Mouse (Mus musculus) inflammation-experienced regulatory T-cells, adult 6 months (primary cell): ENCODE measurements around the gene Inafm1. TPM values are rescaled to one million over a fixed set of nuclear protein-coding genes. Genes with fewer than 3 reads are reported as not detected.
"Not testable (repeated sequence)": the region's sequence is repeated elsewhere in the genome, so short reads cannot be mapped to it uniquely, and the experiment has no call there.

ENCODE experiments used
- ATAC-seq: one replicate; pipeline ENCODE4 v1.8.0; 2017
- polyA plus RNA-seq, 3 experiments: library from polyadenylated mRNA; unstranded; fragments of 100-300 nt; shearing (Covaris generic); gene quantifications; one replicate each; pipeline ENCODE4 v1.2.1; 2017

Gene Inafm1
- polyA plus RNA-seq, 3 experiments from 2014 or later, result 0.96 to 2.4 (median 2.3) TPM

DNA sequence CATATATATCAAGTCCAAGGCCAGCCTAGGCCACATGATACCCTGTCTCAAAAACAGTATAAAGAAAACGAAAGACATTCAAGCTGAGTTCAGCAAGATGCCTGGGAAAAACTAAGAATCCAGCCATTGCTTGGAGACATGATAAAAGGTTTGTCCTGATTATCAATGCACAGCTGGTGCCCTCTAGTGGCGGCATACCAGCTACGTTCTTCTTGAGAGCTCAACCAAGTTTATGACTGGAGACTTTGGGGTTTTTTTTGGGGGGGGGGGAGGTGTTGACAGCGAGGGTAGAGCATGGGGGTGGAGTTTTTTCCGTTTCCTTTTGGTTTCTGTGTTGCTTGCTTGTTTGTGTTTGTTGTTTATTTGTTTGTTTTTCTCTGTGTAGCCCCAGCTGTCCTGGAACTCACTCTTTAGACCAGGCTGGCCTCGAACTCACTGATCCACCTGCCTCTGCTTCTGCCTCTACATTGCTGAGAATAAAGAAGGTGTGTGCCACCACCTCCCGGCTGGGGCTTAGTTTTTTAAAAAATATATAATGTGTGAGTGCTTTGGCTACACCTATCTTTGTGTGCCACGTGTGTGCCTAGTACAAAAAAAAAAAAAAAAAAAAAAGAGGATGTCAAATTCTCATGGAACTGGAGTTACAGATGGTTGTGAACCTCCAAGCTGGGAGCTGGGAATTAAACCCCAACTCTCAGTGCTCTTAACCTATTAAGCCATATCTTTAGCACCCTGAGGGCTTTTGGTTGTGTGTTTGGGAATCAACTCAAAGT lies 10.2 kb downstream of the Inafm1 start:
- peak; percentile 80 for ATAC-seq

DNA sequence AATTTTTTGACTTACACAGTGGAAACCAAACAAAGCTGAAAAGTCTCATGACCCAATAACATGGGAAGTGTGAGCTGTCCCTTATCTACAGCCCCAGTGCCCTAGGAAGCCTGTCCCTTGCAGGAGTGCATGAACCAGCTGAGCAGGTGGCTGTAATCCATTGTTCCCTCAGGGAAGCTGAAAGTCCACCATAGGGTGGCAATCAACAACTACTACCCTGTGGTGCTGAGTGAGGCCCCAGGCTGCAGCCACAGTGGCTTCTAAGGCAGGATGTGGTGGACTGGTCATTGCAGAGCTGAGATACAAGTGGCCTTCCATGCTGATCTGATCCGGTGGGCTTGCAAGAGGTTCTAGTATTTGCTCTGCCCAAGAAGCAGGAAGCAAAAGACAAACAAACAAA lies 12.3 kb downstream of the Inafm1 start:
- ATAC-seq, result no peak

DNA sequence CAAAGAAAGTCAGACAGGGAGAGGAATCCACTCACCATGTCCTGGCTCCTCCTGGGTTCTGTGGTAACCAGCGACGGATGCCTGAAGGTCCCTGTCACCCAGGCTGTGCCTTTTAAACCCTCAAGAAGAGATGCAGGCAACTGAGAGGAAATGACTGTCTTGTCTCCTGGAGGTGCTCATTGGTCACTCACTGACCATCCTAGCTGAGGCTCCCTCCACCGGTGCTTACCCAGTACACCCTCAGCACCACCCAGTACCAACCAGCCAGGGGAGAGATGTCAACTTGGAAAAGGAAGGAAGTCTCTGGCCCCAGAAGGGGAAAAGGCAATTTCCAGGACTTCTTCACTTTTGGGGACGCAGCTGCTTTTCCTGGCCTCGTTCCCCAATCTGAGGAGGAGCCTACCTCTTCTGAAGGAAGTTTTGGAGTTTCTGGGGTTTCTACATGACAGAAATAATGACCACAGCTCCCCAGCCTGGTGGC lies 14.3 kb downstream of the Inafm1 start, which contains the start of gene C5ar1:
Gene C5ar1 (minus strand): TSS at position 431 of the 481 bp plus-strand sequence.
- ATAC-seq, result no peak

DNA sequence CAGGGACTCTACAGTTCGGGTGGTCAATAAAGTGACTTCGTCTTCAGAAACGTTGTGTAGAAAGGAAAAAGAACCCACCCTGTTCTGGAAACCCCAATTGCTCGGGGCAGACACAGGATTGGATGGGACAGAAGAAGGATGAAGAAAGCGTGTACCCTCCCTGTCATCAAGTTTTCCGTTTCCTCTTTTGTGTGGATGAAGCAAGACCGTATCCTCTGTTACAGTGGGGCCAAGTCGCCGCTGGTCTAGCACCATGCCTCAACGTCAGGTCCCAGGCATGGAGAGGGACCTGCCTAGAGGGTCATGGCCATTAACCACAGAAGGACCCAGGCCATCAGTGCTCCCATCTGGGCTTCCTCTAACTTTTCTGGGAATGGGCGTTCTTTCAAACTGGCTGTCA lies 15.6 kb downstream of the Inafm1 start:
- ATAC-seq, result no peak

DNA sequence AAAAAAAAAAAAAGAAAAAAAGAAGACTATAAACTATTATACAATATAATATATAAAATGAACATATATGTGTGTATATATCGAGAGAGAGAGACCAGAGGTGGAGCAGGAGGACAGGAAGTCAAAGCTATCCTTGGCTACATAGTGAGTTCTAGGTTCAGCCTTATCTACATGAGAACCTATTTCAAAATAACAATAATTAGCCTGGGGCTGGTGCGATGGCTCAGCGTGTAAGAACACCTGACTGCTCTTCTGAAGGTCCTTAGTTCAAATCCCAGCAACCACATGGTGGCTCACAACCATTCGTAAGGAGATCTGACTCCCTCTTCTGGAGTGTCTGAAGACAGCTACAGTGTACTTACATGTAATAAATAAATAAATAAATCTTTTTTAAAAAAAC lies 17.5 kb downstream of the Inafm1 start:
- not testable (repeated sequence) for ATAC-seq

DNA sequence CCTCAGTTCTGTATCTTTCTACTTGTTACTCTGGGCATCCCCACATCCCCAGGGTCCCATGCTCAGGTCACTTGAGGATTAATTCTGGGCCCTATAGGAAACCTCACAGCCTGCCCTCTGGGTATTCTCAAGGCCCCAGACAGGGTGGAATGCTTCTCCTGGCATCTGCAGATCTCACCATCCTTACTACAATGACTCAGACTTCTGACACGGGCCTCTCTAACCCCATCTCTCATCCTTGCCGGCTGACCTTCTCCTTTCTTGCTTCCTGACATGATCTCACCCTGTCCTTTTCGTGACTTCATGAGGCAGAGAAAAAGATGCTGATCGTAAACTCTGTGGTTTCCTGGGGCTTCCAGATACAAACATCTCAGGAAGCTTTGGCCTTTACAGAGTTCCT lies 19.2 kb downstream of the Inafm1 start:
- ATAC-seq, result no peak

DNA sequence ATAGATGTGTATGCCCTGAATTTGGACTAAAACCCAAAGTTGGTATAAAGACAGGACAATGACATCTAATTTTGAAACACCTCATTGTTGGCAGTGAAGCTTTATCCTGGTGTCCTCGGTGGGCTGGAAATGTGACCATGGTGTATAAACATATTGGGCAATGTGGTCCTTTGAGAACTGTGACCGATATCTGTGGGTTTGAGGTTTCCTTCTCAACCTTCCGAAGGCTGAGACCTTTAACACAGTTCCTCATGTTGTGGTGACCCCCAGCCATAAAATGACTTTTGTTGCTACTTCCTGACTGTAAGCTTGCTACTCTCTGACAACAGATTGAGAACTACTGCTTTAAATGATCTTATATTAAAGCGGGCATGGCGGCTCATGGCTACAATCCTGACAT lies 22.7 kb downstream of the Inafm1 start:
- ATAC-seq, result no peak

DNA sequence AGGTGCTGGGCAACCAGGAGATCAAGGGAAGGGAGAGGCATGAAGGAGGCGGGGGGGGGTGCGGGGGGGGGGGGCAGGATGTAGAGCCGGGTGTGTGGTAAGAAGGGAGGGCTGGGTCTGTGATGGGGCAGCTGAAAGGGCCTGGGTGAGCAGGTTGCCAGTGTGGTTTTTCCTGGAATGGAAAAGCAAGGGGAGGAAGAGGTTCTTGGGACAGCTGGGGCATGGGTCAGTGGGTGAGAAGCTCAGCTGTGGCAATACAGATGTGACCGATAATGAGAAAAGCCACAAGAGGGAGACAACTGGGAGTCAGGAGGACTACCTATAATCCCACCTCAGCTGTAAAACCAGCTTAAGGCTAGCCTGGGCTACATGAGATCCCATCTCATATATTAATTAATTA lies 27.5 kb downstream of the Inafm1 start:
- ATAC-seq, result peak; percentile 46

DNA sequence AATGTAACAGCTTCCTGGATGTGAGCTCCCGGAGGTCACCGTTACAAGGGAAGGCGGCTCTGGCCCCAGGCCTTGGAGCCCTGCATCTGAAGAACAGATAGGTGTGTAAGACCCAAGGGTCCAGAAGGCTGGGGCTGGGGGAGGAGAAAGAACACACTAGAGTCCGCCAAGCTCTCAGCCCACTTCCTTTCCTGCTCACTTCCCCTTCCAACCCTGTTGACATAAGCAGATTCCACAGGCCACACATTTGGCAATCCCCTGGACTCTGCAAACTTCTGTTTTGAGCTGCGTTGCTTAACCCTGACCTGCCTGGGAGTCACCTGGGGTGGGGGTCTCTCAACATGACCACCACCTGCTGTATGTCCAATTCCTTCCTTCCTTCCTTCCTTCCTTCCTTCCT lies 29.4 kb downstream of the Inafm1 start, which contains the start of gene C5ar2:
Gene C5ar2 (minus strand): TSS at position 88 of the 400 bp plus-strand sequence.
- ATAC-seq, result no peak

DNA sequence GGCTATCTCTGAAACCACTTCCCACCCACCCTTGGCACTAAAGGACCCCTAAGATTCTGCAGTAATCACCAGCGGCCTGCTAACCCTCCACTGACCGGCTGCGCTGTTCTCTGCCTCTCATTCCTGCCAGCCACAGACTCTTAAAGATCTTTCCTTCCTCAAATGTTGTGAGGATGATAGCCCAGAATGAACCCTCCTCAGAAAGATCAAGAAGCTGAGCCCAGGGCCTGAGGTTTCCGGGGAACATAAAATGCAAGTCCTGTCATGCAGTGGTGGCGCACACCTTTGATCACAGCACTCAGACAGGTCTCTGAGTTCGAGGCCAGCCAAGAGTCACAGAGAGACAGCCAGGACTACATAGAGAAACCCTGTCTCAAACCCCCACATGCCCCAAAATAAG lies 31.2 kb downstream of the Inafm1 start:
- no peak for ATAC-seq

DNA sequence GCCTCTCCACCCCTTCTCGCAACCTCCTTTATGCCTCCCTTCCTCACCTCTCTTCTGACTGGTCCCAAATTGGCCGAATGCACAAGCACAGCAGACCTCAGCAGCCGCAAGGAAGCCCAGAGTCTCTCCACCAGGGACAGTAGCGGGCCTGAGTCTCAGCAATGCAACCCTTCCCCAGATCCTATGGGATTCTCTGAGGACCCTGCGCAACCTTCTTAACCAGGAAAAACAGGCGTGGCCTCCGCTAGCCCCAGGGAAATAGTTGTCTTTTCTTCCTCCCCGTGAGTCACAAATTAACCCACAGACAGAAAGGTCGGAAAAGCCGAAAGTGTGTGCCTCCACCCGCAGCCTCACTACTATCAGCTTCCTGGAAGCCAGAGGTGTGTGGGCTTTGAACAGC lies 31.6 kb downstream of the Inafm1 start:
- no peak for ATAC-seq

DNA sequence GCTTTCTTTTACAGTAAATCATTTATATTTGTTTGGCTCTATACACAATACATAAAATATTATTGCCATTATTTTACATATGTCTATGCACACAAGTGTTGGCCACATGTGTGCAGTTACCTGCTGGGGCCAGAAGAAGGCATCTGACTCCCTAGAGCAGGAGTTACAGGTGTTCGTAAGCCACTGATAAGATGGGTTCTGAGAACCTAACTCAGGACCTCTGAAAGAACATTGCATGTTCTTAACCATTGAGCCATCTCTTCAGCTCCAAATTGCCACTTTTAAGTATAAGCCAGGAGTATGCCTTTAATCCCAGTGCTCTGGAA lies 32.5 kb downstream of the Inafm1 start:
- no peak for ATAC-seq

DNA sequence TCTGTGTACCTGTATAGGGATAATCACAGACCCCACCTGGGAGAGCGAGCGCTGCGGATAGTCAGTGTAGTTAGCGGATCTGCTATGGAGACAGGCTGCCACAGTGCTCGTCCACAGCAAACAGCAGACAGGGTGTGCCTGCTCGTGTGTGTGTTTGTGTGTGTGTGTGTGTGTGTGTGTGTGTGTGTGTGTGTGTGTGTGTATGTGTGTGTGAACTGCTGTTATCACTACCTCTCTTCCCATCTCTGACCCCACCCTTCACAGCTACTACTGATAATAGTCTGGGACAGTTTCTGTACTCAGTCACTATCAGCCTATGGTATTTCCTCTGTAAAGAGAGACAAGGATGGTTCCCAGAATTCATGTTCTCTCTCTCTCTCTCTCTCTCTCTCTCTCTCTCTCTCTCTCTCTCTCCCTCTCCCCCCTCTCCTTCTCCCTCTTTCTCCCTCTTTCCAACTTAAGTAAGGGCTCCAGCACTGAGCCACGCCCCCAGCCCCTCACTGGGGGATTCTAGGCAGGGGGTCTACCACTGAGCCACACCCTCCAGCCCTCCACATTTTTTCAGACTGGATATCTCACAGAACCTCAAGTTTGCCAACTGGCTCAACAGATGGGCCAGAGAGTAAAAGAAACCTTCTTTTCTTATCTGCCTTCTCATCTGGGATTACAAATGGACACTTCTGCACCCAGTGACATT lies 33.0 kb downstream of the Inafm1 start:
- ATAC-seq, result no peak

DNA sequence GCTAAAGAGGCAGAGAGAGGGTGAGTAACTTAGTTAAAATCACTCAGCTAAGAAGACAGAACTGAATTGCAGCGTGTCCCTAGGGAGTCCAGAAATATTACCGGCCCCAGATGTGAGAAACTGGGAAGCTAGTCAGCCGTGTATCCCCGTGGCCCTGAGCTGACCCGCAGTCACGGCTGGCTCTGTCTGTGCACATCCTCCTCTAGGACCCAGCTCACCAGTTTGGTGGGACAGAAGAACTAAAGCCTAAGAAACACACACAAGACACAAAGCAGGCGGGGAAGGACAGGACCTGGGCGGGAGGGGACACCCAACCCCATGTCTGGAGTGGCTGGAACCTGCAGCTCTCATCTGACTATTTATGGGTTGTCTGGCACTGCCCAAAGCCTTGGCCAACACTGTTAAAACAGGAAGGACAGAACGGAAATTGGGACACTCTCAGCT lies 33.8 kb downstream of the Inafm1 start:
- no peak for ATAC-seq

DNA sequence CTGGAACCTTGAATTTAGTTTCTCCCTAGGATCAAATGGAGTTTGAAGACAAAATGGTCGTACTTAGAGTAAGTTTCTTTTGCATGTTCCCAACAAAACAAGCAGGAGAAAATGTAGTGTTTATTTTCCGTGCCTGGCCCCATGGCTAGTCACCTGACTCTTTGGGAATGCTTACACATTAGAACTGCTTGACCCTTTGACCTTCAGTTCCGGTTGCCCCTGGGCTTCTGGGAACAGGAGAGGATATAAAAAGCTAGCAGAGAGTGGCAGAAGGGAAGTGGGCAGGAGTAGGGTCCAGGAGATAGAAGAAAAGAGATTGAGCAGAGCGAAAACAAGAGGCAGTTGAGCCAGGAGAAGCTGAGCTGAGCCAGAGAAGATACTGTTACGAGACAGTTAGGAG lies 43.5 kb downstream of the Inafm1 start:
- no peak for ATAC-seq

Other genes with a start within 250 kb of the Inafm1 start
- 1 to 10 TPM; 2.7 to 4.4 (median 4.2) TPM for gene Bicra, start 225.7 kb downstream of the Inafm1 start, polyA plus RNA-seq
- gene Zfp541, start 211.8 kb downstream of the Inafm1 start, polyA plus RNA-seq, result under 1 TPM in 1 of 3 experiments, not detected in 2; 0.07 TPM
- 100 to 1,000 TPM; 191 to 298 (median 208) TPM for gene Napa, start 175.2 kb downstream of the Inafm1 start, polyA plus RNA-seq
- 10 to 100 TPM; 18.7 to 23.5 (median 19.2) TPM for gene Kptn, start 153.7 kb downstream of the Inafm1 start, polyA plus RNA-seq
- not detected for gene Slc8a2, start 143.8 kb downstream of the Inafm1 start, polyA plus RNA-seq
- 10 to 100 TPM in 2 of 3 experiments, 1 to 10 TPM in 1; 8.6 to 23.2 (median 20.8) TPM for gene Meis3, start 98.5 kb downstream of the Inafm1 start, polyA plus RNA-seq
- gene Dhx34, start 51.6 kb downstream of the Inafm1 start, polyA plus RNA-seq, result 10 to 100 TPM in 2 of 3 experiments, 1 to 10 TPM in 1; 8.3 to 12.4 (median 11.4) TPM
- under 1 TPM in 1 of 3 experiments, not detected in 2; 0.23 TPM for gene C5ar2, start 29.5 kb downstream of the Inafm1 start, polyA plus RNA-seq
- gene C5ar1, start 14.1 kb downstream of the Inafm1 start, polyA plus RNA-seq, result under 1 TPM in 1 of 3 experiments, not detected in 2; 0.21 TPM
- 10 to 100 TPM; 10.6 to 16.3 (median 11.5) TPM for gene Ccdc9, start 13.2 kb upstream of the Inafm1 start, polyA plus RNA-seq
- gene Bbc3, start 34.8 kb upstream of the Inafm1 start, polyA plus RNA-seq, result 1 to 10 TPM in 2 of 3 experiments, under 1 TPM in 1; 0.42 to 1.5 (median 1.2) TPM
- gene Sae1, start 114.2 kb upstream of the Inafm1 start, polyA plus RNA-seq, result 100 to 1,000 TPM in 1 of 3 experiments, 10 to 100 TPM in 2; 72.6 to 121 (median 77.7) TPM
- 10 to 100 TPM; 13.1 to 20.1 (median 17.3) TPM for gene Zc3h4, start 127.3 kb upstream of the Inafm1 start, polyA plus RNA-seq
- 1 to 10 TPM; 5.3 to 7.7 (median 7.6) TPM for gene Tmem160, start 179.2 kb upstream of the Inafm1 start, polyA plus RNA-seq
- gene Npas1, start 204.1 kb upstream of the Inafm1 start, polyA plus RNA-seq, result under 1 TPM in 2 of 3 experiments, not detected in 1; 0.18 to 0.24 TPM